Comparison of ENCODE assay signal across 15 mouse cellular contexts in the genomic region with DNA sequence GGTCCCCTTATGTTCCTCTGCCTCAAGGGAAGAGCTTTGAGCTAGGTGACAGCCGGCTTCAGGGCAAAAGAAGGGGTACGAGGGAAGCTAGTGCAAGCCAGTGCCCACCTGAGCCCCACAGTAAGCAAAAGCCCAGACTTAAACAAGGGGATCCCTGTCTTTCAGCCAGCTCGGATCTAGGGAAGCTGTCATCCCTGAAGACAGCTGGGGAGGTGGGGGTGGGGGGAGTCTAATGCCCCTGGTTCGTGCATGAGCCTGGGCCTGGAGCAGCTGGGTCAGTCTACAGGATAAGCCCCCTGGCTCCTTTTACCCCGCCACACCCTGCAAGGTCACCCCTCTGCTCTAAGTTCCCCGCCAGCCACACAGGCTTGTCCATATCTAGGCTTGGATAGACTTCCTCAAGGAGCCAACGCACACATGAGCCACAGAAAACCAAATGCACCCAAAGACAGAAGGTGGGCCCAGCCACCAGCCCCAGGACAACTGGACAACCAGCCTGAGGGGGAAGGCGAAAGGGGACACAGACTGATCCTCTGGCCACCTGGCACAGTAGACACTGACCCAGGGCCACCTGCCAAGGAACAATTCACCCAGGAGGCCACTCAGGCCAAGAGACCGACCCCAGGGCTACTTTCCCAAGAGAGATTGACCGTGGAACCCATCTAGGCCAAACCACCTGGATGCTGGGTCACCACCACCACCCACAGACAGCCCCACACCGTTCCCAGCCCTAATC. TPM values are rescaled to one million over a fixed set of nuclear protein-coding genes. Genes with fewer than 3 reads are reported as not detected.
DNase-seq lines count a peak whose midpoint lies in the region; ATAC-seq and TF ChIP-seq lines count a peak whose summit lies in the region.
"Had no signal": no experiment of that assay in that cellular context is flagged by ENCODE, and none has a peak within 500 bp of the region (broad histone marks: within the 10 kb centered on the region; RNA-seq: fewer than 3 reads in every experiment).

No protein-coding gene starts in this region.

- no peak for TF ChIP-seq CTCF in hindbrain, postnatal 0 days (IDR thresholded peaks at IDR 0.05; ENCODE audit: low read depth)

- H3K27me3 ChIP-seq in embryonic facial prominence, embryonic 12.5 days = no peaks in the 10 kb centered on the region
- no peaks in the 10 kb centered on the region for H3K27me3 ChIP-seq in hindbrain, postnatal 0 days (ENCODE audit: insufficient read depth, low read length)
- H3K27me3 ChIP-seq: liver, embryonic 15.5 days had no signal

- no peak overlapping the region for H3K27ac ChIP-seq in embryonic facial prominence, embryonic 12.5 days
- H3K27ac ChIP-seq in hindbrain, postnatal 0 days = peak overlapping the region; percentile 51; the same call in 1 of the 2 replicates
- H3K27ac ChIP-seq: left cerebral cortex, adult 2 months; liver, embryonic 15.5 days; macrophage had no signal

- intact Hi-C loops in left cerebral cortex, postnatal 4 days (cut with DNase I) = no loop called here
- intact Hi-C loops in left cerebral cortex, postnatal 36 days (cut with DNase I) = no loop called here

- 76% methylated on average over 11 of the region's 11 CpGs for WGBS in embryonic facial prominence, embryonic 12.5 days
- 50% methylated on average over 11 of the region's 11 CpGs for WGBS in hindbrain, postnatal 0 days

- H3K36me3 ChIP-seq in embryonic facial prominence, embryonic 12.5 days = no peaks in the 10 kb centered on the region
- H3K36me3 ChIP-seq in hindbrain, postnatal 0 days (ENCODE audit: insufficient read depth, low read length) = no peaks in the 10 kb centered on the region
- H3K36me3 ChIP-seq: liver, embryonic 15.5 days had no signal

- no peak overlapping the region for H3K4me3 ChIP-seq in embryonic facial prominence, embryonic 12.5 days
- no peak overlapping the region for H3K4me3 ChIP-seq in hindbrain, postnatal 0 days (ENCODE audit: low read length)
- H3K4me3 ChIP-seq: left cerebral cortex, adult 2 months; liver, embryonic 15.5 days had no signal

- 0 out of 2 replicates have a peak overlapping the region, but pooled peaks have one; percentile 8 for H3K9ac ChIP-seq in embryonic facial prominence, embryonic 12.5 days
- no peak overlapping the region for H3K9ac ChIP-seq in hindbrain, postnatal 0 days (replicated peaks; ENCODE audit: low read length)
- H3K9ac ChIP-seq: liver, embryonic 15.5 days had no signal

- ATAC-seq in embryonic facial prominence, embryonic 12.5 days (ENCODE audit: insufficient number of reproducible peaks, insufficient read depth, low FRiP score, low TSS enrichment) = no peak
- ATAC-seq in hindbrain, postnatal 0 days = no peak
- ATAC-seq: activated CD4-positive, CD25-positive, alpha-beta regulatory T cell, adult 4 months had no signal

- no peak overlapping the region for H3K4me2 ChIP-seq in embryonic facial prominence, embryonic 12.5 days (replicated peaks)
- H3K4me2 ChIP-seq in hindbrain, postnatal 0 days (ENCODE audit: low read depth, low read length) = no peak overlapping the region
- H3K4me2 ChIP-seq: liver, embryonic 15.5 days had no signal

- H3K4me1 ChIP-seq in embryonic facial prominence, embryonic 12.5 days = peaks cover 66% of the 10 kb centered on the region
- H3K4me1 ChIP-seq in hindbrain, postnatal 0 days (ENCODE audit: insufficient read depth, low read length) = peaks cover 67% of the 10 kb centered on the region

- peak; percentile 52 for DNase-seq in cerebellum, adult 9-11 months
- DNase-seq in cerebellum, postnatal 14 days = no peak
- DNase-seq in left cerebral cortex, postnatal 4 days = peak; percentile 43
- DNase-seq in left cerebral cortex, postnatal 36 days (ENCODE audit: low spot score in 2 of 2) = no peak
- DNase-seq in hindbrain, postnatal 0 days (ENCODE audit: low spot score) = no peak
- DNase-seq in lung, adult 18-20 months = no peak
- DNase-seq in layer of hippocampus, postnatal 36 days = no peak
- DNase-seq: B cell, adult 2 months; heart, adult 18-20 months; kidney, postnatal 14 days had no signal

- no peaks in the 10 kb centered on the region for H3K9me3 ChIP-seq in embryonic facial prominence, embryonic 12.5 days
- H3K9me3 ChIP-seq in hindbrain, postnatal 0 days (ENCODE audit: low read length) = no peaks in the 10 kb centered on the region
- H3K9me3 ChIP-seq: liver, embryonic 15.5 days had no signal

RNA-seq across cellular contexts. Expression of a gene that starts 8.7 kb away (rescaled TPM):
- total RNA-seq in left cerebral cortex, postnatal 4 days (2021) = 100 to 1,000 TPM; 110 to 115 TPM
- 100 to 1,000 TPM; 167 to 240 TPM for total RNA-seq in left cerebral cortex, postnatal 36 days (2021)
- 31.6 and 33.4 TPM in 2 replicates for polyA plus RNA-seq in embryonic facial prominence, embryonic 12.5 days (2016; fragmentation: Nextera tagmentation; extraction: Ambion mirVana)
- 35.4 and 37.5 TPM in 2 replicates for total RNA-seq in hindbrain, postnatal 0 days (2014; rRNA removed)
- polyA plus RNA-seq in hindbrain, postnatal 0 days (2015; fragmentation: Nextera tagmentation; extraction: Ambion mirVana) = 20.9 and 22.7 TPM in 2 replicates
- total RNA-seq in layer of hippocampus, postnatal 36 days (2021) = 100 to 1,000 TPM; 266 to 300 TPM

Comparison
In these comparisons a context has a peak if more than half of its experiments do, and no peak if none do; other contexts are left out.
1. DNase-seq: peak in cerebellum, adult 9-11 months (single experiment) and left cerebral cortex, postnatal 4 days (single experiment); none in cerebellum, postnatal 14 days (0 of 2), left cerebral cortex, postnatal 36 days (0 of 2), hindbrain, postnatal 0 days (single experiment), lung, adult 18-20 months (0 of 2) and layer of hippocampus, postnatal 36 days (0 of 2).